Mouse (Mus musculus) olfactory bulb, adult 2 months (tissue): ENCODE results near the gene Apod.

Experiments used
- CTCF ChIP-seq: fragments of 200-500 bp; IDR thresholded peaks from 2 replicates; pipeline ENCODE4 v1.5.1; 2012; ENCODE audit warnings: low read depth, mild to moderate bottlenecking, low read length, moderate library complexity; ENCODE audit not compliant: insufficient read depth
- POLR2A ChIP-seq: fragments of 200-500 bp; IDR thresholded peaks from 2 replicates; pipeline ENCODE4 v1.6.1; 2012; ENCODE audit warnings: mild to moderate bottlenecking, low read depth, low read length, moderate library complexity; ENCODE audit not compliant: insufficient read depth

GRCm38 (mm10) chr16:31320954-31321353, 6.3 kb upstream of the Apod start:
- TF ChIP-seq CTCF (no peak), POLR2A (no peak)
